Mouse (Mus musculus) spleen, adult 2 months (tissue): ENCODE measurements around the gene Lrmda.

Experiments used
- CTCF ChIP-seq: fragments of 200-500 bp; IDR thresholded peaks from 2 replicates; pipeline ENCODE4 v1.5.1; 2011; ENCODE audit warnings: mild to moderate bottlenecking, inconsistent platforms; ENCODE audit not compliant: insufficient read depth, insufficient read length, insufficient replicate concordance; ENCODE audit errors: extremely low read depth
- POLR2A ChIP-seq: fragments of 200-500 bp; IDR thresholded peaks from 2 replicates; pipeline ENCODE4 v1.6.1; 2011; ENCODE audit warnings: low read depth, low read length, inconsistent platforms

GRCm38 (mm10) chr14:22353626-22354025 lies 334.1 kb downstream of the Lrmda start:
- TF ChIP-seq CTCF (no peak), POLR2A (no peak)
